Mouse (Mus musculus) erythroblast, embryonic 14.5 days (primary cell): ENCODE measurements around the gene Shisal2a. TPM values are rescaled to one million over a fixed set of nuclear protein-coding genes. Genes with fewer than 3 reads are reported as not detected.

ENCODE experiments used
- H3K27me3 ChIP-seq: 2 replicates; pipeline ENCODE4 v1.6.1; 2012; ENCODE audit warnings: inconsistent platforms; ENCODE audit not compliant: control insufficient read depth
- H3K36me3 ChIP-seq: 2 replicates; pipeline ENCODE4 v1.6.1; 2012; ENCODE audit warnings: mild to moderate bottlenecking, inconsistent platforms; ENCODE audit not compliant: control insufficient read depth
- H3K4me1 ChIP-seq: 2 replicates; pipeline ENCODE4 v1.6.1; 2012; ENCODE audit warnings: inconsistent platforms; ENCODE audit not compliant: control insufficient read depth
- H3K4me3 ChIP-seq: replicated peaks from 2 replicates; pipeline ENCODE3; 2012; ENCODE audit warnings: moderate library complexity, mild to moderate bottlenecking, inconsistent platforms
- H3K9me3 ChIP-seq: 2 replicates; pipeline ENCODE4 v1.6.1; 2012; ENCODE audit warnings: low read length, inconsistent platforms, mixed read lengths; ENCODE audit not compliant: control insufficient read depth
- GATA1 ChIP-seq: IDR thresholded peaks from 2 replicates; pipeline ENCODE4 v1.6.1; 2012; ENCODE audit warnings: low read length, inconsistent platforms, mixed read lengths
- TAL1 ChIP-seq: IDR thresholded peaks from 3 replicates; pipeline ENCODE4 v1.6.1; 2012; ENCODE audit warnings: low read length, inconsistent platforms, mixed read lengths
- polyA plus RNA-seq: library from polyadenylated mRNA; stranded (reverse); fragments of >175 nt; gene quantifications from 2 replicates; pipeline ENCODE4 v1.2.3, GENCODE M21; 2012

Shisal2a gene
- polyA plus RNA-seq, 1 experiment, result not detected

DNA sequence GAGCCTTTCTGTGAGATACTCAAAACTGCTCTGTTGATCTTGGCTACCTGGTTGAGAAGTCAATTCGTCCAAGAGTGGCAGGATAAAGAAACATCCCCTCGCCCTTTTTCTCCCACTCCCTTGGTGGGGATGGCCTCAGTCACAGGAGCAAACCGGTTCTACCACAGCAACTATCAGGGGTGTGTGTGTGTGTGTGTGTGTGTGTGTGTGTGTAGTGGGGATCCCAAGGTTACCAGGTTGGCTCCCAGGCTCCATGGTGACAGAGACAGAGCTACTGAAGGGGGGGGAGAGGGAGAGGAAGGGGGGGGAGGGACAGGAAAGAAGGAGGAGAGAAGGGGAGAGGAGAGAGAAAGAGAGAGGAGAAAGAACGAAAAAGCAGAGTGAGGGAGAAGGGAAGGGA is 4.0 kb upstream of the Shisal2a start:
- H3K27me3 ChIP-seq, result peaks cover 59% of the 10 kb centered on the region
- no peak overlapping the region for H3K4me3 ChIP-seq
- no peaks in the 10 kb centered on the region for H3K9me3 ChIP-seq
- H3K36me3 ChIP-seq, result no peaks in the 10 kb centered on the region
- peaks cover 3% of the 10 kb centered on the region for H3K4me1 ChIP-seq
- TF ChIP-seq TAL1 (no peak), GATA1 (no peak)

DNA sequence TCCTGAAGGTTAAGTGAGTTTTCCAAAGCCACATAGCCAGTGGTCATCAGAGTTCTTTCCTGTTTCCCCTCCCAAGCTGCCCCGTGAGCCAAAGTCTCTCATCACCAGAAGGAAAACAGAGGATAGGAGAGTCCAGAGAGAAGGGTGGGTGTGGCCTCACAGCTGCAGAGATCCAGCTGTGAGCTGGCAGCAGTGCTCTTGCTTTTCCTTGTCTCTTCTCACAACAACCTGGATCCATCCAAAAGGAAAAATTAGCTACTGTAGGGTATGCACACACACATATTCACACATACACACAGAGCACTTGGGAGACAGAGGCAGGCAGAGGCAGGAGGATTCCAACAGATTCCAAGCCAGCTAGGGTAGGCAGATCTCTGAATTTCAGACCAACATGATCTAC is 2.9 kb upstream of the Shisal2a start:
- no peaks in the 10 kb centered on the region for H3K36me3 ChIP-seq

DNA sequence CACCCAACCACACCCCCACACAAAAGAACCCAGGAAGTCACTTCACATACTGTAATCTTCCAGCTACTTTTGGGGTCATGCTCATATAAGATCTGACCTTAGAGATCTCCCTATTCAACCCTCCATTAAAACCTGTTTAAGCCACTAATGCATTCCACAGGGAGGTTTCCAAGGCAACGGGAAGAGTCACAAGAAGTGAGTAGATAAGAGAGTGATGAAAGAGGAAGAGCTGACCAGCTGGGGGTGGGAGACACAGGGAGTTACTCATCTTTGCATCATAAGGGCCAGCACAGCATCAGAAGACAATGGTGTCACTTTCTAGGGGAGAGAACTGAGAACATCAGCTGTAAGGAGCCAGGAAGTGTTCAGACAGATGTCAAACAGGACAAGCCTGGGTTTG is 3.0 kb downstream of the Shisal2a start:
- H3K4me1 ChIP-seq, result no peaks in the 10 kb centered on the region
- H3K9me3 ChIP-seq, result no peaks in the 10 kb centered on the region
- H3K4me3 ChIP-seq, result no peak overlapping the region
- H3K27me3 ChIP-seq, result peaks cover 55% of the 10 kb centered on the region
- TF ChIP-seq GATA1 (no peak), TAL1 (no peak)
- no peaks in the 10 kb centered on the region for H3K36me3 ChIP-seq

More for the DNA sequence above, 2.9 kb upstream of the Shisal2a start:
- H3K4me3 ChIP-seq, result no peak overlapping the region
- H3K27me3 ChIP-seq, result peaks cover 69% of the 10 kb centered on the region
- no peaks in the 10 kb centered on the region for H3K9me3 ChIP-seq
- peaks cover 3% of the 10 kb centered on the region for H3K4me1 ChIP-seq
- TF ChIP-seq TAL1 (no peak), GATA1 (no peak)

DNA sequence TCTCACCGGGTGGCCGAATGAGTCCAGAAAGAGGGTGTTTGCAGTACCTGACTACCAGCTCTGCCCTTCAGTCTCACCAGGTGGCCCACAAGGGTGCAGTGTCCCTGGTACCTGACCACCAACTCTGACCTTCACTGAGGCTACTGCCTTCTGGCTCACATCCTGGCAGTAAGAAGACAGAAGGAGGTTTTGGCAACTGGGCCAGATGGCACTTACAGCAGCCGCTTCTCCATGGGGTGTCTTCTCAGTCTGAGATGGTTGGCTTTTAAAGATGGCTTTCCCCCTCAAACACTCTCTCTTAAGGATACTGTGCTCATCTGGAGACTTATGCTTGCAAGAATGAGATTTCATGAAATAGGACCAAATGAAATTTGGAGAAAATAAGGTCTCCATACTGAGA is 3.7 kb downstream of the Shisal2a start:
- Histone ChIP-seq H3K4me1 (no peaks in the 10 kb centered on the region), H3K27me3 (peaks cover 49% of the 10 kb centered on the region), H3K4me3 (no peak overlapping the region), H3K9me3 (no peaks in the 10 kb centered on the region), H3K36me3 (no peaks in the 10 kb centered on the region)
- TF ChIP-seq TAL1 (no peak), GATA1 (no peak)

DNA sequence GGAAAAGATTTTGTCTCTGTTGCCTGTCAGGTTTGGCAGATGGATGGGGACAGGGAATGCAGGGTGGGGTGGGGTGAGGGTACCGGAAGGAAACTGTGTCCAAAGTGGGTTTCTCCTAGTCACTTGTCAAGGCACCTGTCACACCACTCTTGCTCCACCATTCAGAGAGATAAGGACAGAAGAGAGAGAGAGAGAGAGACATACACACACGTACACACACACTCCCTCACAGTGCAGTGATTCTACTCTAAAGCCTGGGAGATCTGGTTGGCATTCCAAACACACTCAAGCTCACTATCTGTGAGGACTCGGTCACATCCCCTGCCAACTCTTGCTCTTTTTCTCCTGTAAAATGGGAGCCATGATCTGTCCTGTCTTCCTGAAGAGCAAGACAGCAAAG is 11.0 kb downstream of the Shisal2a start:
- no peaks in the 10 kb centered on the region for H3K36me3 ChIP-seq
- no peaks in the 10 kb centered on the region for H3K9me3 ChIP-seq
- H3K4me1 ChIP-seq, result no peaks in the 10 kb centered on the region
- H3K27me3 ChIP-seq, result no peaks in the 10 kb centered on the region; the same call in 1 of the 2 replicates
- no peak overlapping the region for H3K4me3 ChIP-seq
- TF ChIP-seq TAL1 (no peak), GATA1 (no peak)

DNA sequence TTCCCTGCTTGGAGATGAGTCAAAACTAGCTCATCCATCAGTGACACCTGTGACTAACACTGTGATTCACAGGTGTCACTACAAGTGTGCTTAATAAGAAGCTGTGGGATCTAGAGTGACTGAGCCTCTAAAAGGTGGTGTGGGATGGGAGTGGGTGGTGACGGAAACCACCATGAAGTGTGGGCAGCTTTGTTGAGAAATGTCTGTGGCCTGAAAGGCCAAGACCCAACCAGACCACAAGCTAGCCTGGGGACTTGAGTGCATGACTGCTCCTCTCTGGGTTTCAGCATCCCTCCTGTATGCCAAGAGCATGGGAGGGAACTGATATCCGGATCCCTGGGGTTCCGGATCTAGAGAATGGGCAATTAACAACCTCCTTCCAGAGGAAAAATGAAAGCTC is 11.7 kb downstream of the Shisal2a start:
- Histone ChIP-seq H3K4me1 (no peaks in the 10 kb centered on the region), H3K9me3 (no peaks in the 10 kb centered on the region), H3K4me3 (no peak overlapping the region), H3K36me3 (no peaks in the 10 kb centered on the region), H3K27me3 (no peaks in the 10 kb centered on the region; the same call in 1 of the 2 replicates)
- no peak for TF ChIP-seq GATA1
- TF ChIP-seq TAL1, result no peak

DNA sequence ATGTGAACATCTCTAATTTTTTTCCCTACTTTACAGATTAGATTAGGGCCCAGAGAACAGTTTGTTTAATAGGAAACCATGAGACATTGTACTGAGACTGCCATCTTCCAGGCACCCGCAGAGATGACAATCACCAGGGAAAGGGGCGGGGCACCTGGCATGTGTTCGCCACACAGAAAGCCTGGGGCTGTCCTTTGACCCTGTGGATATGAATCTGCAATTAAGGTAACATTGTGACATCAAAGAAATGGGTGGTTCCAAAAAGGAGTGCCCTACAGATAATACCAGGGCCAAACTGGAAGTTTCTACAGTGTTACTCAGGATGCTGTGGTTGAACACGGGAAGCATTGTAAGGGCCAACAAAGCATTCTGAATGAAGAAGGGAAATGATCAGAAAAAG is 12.7 kb downstream of the Shisal2a start:
- H3K4me1 ChIP-seq, result no peaks in the 10 kb centered on the region

DNA sequence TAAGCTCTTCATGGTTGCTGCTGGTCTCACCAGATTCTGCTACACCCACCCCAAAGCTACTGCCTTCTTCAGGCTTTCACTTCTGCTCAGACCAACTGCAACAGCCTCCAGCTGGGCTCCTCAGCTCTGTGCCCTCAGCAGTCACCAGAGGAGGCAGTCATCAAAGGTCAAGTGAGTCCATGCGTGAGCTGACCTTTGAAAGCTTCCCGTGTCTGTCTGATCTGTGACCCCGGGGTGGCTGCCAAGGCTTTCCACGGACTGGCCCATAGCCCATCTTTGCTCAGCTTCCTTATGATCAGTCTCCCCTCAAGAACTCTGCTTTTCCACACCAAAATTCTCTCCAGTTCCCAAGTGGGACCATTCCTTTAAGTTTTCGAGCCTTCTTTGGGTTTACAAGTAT is 13.9 kb downstream of the Shisal2a start:
- TF ChIP-seq GATA1, result no peak
- no peak for TF ChIP-seq TAL1
- Histone ChIP-seq H3K27me3 (no peaks in the 10 kb centered on the region; the same call in 1 of the 2 replicates), H3K4me1 (no peaks in the 10 kb centered on the region)

More for the DNA sequence above, 12.7 kb downstream of the Shisal2a start:
- H3K36me3 ChIP-seq, result no peaks in the 10 kb centered on the region
- TF ChIP-seq GATA1 (no peak), TAL1 (no peak)
- H3K27me3 ChIP-seq, result no peaks in the 10 kb centered on the region; the same call in 1 of the 2 replicates
- no peak overlapping the region for H3K4me3 ChIP-seq
- no peaks in the 10 kb centered on the region for H3K9me3 ChIP-seq

DNA sequence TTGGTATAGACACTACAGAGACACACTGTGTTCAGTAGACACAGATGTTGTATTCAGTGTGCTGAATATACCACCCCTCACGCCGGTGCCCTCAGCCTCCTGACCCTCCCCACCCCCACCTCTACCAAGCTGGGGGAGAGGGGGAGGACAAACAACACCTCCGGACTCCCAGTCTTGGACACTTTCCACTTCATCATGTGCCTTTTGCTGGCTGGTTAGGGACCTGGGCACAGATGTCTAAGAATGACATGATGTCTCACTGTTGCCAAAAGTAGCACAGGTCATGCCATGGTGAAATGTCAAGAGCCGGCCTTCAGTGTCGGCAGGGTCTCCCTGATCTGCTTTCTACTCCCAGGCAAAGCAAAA is 19.1 kb downstream of the Shisal2a start:
- no peaks in the 10 kb centered on the region for H3K9me3 ChIP-seq
- TF ChIP-seq TAL1 (no peak), GATA1 (no peak)
- peaks cover 27% of the 10 kb centered on the region for H3K27me3 ChIP-seq
- H3K4me3 ChIP-seq, result no peak overlapping the region
- peaks cover 3% of the 10 kb centered on the region; the same call in 1 of the 2 replicates for H3K4me1 ChIP-seq
- H3K36me3 ChIP-seq, result no peaks in the 10 kb centered on the region

More for the DNA sequence above, 13.9 kb downstream of the Shisal2a start:
- Histone ChIP-seq H3K36me3 (no peaks in the 10 kb centered on the region), H3K4me3 (no peak overlapping the region), H3K9me3 (no peaks in the 10 kb centered on the region)

DNA sequence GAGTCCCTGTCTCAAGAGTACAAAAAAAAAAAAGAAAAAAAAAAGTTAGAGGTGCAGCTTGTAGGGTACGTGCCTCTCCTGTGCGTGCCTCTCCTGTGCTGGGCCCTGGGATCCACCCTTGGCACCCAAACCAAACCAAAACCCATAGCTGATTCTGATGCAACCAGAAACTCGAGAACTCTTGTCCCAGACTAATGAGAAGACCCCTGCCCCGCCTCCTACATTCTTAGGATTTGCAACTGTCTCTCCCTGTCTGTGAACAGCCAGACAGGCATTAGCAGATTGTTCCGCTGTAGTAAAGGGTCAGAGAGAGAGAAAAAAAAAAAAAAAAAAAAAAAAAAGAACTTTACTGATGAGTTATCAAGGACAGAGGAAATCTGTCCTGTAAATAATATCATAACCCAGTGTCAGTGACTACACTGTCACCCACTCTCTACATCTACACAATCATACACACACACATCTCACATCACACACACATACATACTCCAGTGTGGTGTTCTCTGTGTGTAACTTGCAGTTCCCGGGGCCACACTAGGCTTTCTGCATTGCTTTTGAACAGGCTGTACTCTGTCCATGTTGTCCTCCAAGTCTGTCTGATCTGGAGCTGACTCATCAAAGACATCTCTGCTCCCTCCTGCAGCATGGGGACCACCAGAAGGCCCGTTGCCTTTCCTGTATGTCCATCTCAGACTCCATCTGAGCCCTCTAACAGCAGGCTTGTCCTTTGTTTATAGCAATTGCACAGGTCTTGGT is 19.6 kb downstream of the Shisal2a start:
- Histone ChIP-seq H3K36me3 (no peaks in the 10 kb centered on the region), H3K4me3 (no peak overlapping the region), H3K27me3 (peaks cover 27% of the 10 kb centered on the region), H3K4me1 (peaks cover 3% of the 10 kb centered on the region; the same call in 1 of the 2 replicates), H3K9me3 (no peaks in the 10 kb centered on the region)
- TF ChIP-seq TAL1 (no peak), GATA1 (no peak)
